Mouse (Mus musculus): ENCODE measurements around the gene Ercc5. TPM values are rescaled to one million over a fixed set of nuclear protein-coding genes. Genes with fewer than 3 reads are reported as not detected.

Gene Ercc5
- polyA plus RNA-seq, 1 experiment from 2014 or later = 4.0 TPM

DNA sequence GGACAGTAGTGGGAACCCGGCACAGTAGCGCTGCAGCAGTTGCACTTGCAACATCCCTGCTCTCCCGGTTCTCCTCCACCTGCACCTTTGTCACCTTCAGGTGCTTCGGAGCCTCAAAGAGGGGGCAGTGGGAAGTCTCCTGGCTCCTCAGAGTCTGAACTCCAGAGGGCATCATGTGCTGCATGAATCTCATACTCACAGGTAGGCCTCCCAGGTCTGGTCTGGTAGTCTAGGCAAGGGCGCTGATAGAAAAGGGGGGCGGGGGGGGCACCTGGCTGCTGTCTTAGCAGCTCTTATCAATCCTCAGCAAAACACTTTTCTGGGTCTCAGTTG is 27.5 kb upstream of the Ercc5 start:
- Histone ChIP-seq H3K9me3 (replicated peaks; ENCODE audit: control insufficient read depth, low read length) (no peaks in the 10 kb centered on the region), H3K9ac (ENCODE audit: low read depth, low read length) (peak overlapping the region; percentile 71), H3K27me3 (ENCODE audit: control insufficient read depth, insufficient read depth, low read depth, low read length) (no peaks in the 10 kb centered on the region), H3K36me3 (ENCODE audit: control insufficient read depth, insufficient read depth) (no peaks in the 10 kb centered on the region; the same call in 1 of the 2 replicates), H3K4me3 (ENCODE audit: low read depth, low read length) (peak overlapping the region; percentile 75), H3K27ac (ENCODE audit: low read length) (no peak overlapping the region), H3K4me2 (ENCODE audit: low read depth, low read length) (peak overlapping the region; percentile 84), H3K4me1 (ENCODE audit: control insufficient read depth, low read depth, low read length) (no peaks in the 10 kb centered on the region; the same call in 1 of the 2 replicates)
- 6% methylated on average over 6 of the region's 6 CpGs for WGBS (ENCODE audit: insufficient replicate concordance)
- ATAC-seq (ENCODE audit: low read depth) = no peak

DNA sequence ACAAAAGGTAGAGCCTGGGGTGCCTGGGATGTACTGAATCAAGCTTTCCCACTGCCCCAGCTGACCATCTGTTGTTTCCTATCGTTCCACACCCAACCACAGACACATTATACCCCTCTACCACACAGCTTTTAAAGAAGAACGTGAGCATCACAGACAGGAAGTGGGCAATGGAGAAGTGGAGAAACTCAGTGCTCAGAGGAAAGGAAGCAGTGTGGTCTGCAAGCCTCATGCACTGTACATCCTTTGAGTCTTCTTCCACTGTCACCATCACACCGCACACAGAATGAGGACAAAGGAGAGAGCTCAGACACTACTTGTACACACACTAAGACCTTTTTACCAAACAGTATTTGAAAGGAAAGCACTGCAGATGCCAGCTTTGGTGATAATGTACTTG is 25.3 kb upstream of the Ercc5 start:
- H3K9me3 ChIP-seq (replicated peaks; ENCODE audit: control insufficient read depth, low read length) = no peaks in the 10 kb centered on the region
- no peak overlapping the region for H3K4me2 ChIP-seq (ENCODE audit: low read depth, low read length)
- no peak overlapping the region for H3K9ac ChIP-seq (ENCODE audit: low read depth, low read length)
- no peaks in the 10 kb centered on the region for H3K36me3 ChIP-seq (ENCODE audit: control insufficient read depth, insufficient read depth)
- no peaks in the 10 kb centered on the region; the same call in 1 of the 2 replicates for H3K4me1 ChIP-seq (ENCODE audit: control insufficient read depth, low read depth, low read length)
- no peak overlapping the region for H3K27ac ChIP-seq (ENCODE audit: low read length)
- no peaks in the 10 kb centered on the region for H3K27me3 ChIP-seq (ENCODE audit: control insufficient read depth, insufficient read depth, low read depth, low read length)
- ATAC-seq (ENCODE audit: low read depth) = no peak
- 20% methylated on average over 3 of the region's 3 CpGs for WGBS (ENCODE audit: insufficient replicate concordance)
- H3K4me3 ChIP-seq (ENCODE audit: low read depth, low read length) = no peak overlapping the region

- Histone ChIP-seq H3K27ac (ENCODE audit: low read length) (no peak overlapping the region), H3K27me3 (ENCODE audit: control insufficient read depth, insufficient read depth, low read depth, low read length) (no peaks in the 10 kb centered on the region), H3K4me1 (ENCODE audit: control insufficient read depth, low read depth, low read length) (no peaks in the 10 kb centered on the region), H3K9me3 (replicated peaks; ENCODE audit: control insufficient read depth, low read length) (no peaks in the 10 kb centered on the region), H3K4me3 (ENCODE audit: low read depth, low read length) (no peak overlapping the region), H3K9ac (ENCODE audit: low read depth, low read length) (no peak overlapping the region), H3K4me2 (ENCODE audit: low read depth, low read length) (no peak overlapping the region), H3K36me3 (ENCODE audit: control insufficient read depth, insufficient read depth) (no peaks in the 10 kb centered on the region)
- no peak for ATAC-seq (ENCODE audit: low read depth)
- 70% methylated on average over 4 of the region's 4 CpGs for WGBS (ENCODE audit: insufficient replicate concordance)
Observed at GRCm38 (mm10) chr1:44125590-44125989, 22.0 kb upstream of the Ercc5 start.

DNA sequence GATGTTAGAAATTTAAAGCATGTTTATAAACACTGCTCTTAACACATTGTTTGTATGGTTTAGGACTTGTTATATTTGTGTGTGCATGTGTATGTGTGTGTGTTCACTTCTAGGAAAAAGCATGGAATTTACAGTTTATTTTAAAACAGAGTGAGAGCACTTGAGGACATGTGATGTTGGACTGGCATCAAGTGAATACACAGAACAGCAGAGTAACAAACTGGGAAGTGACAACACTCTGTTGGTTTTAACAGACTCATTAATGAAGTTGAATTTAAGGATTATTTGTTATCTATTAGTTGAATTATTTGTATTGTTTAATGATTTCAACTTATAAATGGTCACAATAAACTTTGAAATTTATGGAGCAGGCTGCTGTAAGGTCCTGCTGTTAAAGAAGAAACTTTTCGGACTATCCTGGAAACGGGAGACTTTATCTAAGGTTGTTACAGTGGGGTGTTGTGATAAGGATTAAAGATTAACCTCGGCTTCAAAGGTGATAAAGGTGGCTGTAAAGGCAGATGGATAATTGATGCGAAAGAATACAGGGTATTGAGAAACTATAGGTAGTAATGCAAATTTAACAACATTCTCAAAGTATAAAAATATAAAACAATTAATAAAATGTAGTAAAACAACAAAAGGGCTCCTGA is 17.5 kb upstream of the Ercc5 start:
- ATAC-seq (ENCODE audit: low read depth) = no peak
- Histone ChIP-seq H3K9ac (ENCODE audit: low read depth, low read length) (no peak overlapping the region), H3K4me2 (ENCODE audit: low read depth, low read length) (no peak overlapping the region), H3K27me3 (ENCODE audit: control insufficient read depth, insufficient read depth, low read depth, low read length) (no peaks in the 10 kb centered on the region), H3K4me3 (ENCODE audit: low read depth, low read length) (no peak overlapping the region), H3K36me3 (ENCODE audit: control insufficient read depth, insufficient read depth) (no peaks in the 10 kb centered on the region), H3K9me3 (replicated peaks; ENCODE audit: control insufficient read depth, low read length) (no peaks in the 10 kb centered on the region), H3K4me1 (ENCODE audit: control insufficient read depth, low read depth, low read length) (no peaks in the 10 kb centered on the region), H3K27ac (ENCODE audit: low read length) (no peak overlapping the region)
- 41% methylated on average over 4 of the region's 4 CpGs for WGBS (ENCODE audit: insufficient replicate concordance)

GRCm38 (mm10) chr1:44140232-44140631 is 7.3 kb upstream of the Ercc5 start:
- H3K4me3 ChIP-seq (ENCODE audit: low read depth, low read length) = no peak overlapping the region
- WGBS (ENCODE audit: insufficient replicate concordance) = 64% methylated on average over 4 of the region's 4 CpGs
- no peak overlapping the region for H3K4me2 ChIP-seq (ENCODE audit: low read depth, low read length)
- H3K36me3 ChIP-seq (ENCODE audit: control insufficient read depth, insufficient read depth) = no peaks in the 10 kb centered on the region
- no peak overlapping the region for H3K9ac ChIP-seq (ENCODE audit: low read depth, low read length)
- H3K9me3 ChIP-seq (replicated peaks; ENCODE audit: control insufficient read depth, low read length) = no peaks in the 10 kb centered on the region
- no peak overlapping the region for H3K27ac ChIP-seq (ENCODE audit: low read length)
- no peak for ATAC-seq (ENCODE audit: low read depth)
- H3K4me1 ChIP-seq (ENCODE audit: control insufficient read depth, low read depth, low read length) = no peaks in the 10 kb centered on the region
- H3K27me3 ChIP-seq (ENCODE audit: control insufficient read depth, insufficient read depth, low read depth, low read length) = no peaks in the 10 kb centered on the region

DNA sequence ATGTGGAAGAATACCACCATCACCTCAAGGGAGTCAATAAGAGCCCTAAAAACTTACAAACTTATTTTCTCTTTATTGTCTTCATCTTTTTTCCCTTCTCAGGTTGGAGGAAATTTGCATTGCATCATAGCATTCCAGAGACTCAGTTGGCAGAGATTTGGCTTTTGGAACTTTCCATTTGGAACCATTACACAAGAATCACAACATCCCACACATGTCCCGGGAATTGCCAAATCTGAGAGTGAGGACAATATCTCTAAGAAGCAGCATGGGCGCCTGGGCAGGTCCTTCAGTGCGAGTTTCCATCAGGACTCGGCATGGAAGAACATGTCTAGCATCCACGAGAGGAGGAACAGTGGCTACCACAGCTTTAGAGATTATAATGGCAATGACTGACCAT is 4.8 kb upstream of the Ercc5 start:
- Histone ChIP-seq H3K36me3 (ENCODE audit: control insufficient read depth, insufficient read depth) (no peaks in the 10 kb centered on the region), H3K4me1 (ENCODE audit: control insufficient read depth, low read depth, low read length) (peaks cover 5% of the 10 kb centered on the region), H3K27ac (ENCODE audit: low read length) (no peak overlapping the region), H3K27me3 (ENCODE audit: control insufficient read depth, insufficient read depth, low read depth, low read length) (no peaks in the 10 kb centered on the region), H3K9me3 (replicated peaks; ENCODE audit: control insufficient read depth, low read length) (no peaks in the 10 kb centered on the region), H3K4me2 (ENCODE audit: low read depth, low read length) (no peak overlapping the region), H3K4me3 (ENCODE audit: low read depth, low read length) (no peak overlapping the region), H3K9ac (ENCODE audit: low read depth, low read length) (no peak overlapping the region)
- ATAC-seq (ENCODE audit: low read depth) = no peak
- WGBS (ENCODE audit: insufficient replicate concordance) = 69% methylated on average over 5 of the region's 5 CpGs

- Histone ChIP-seq H3K9ac (ENCODE audit: low read depth, low read length) (peak overlapping the region; percentile 93; the same call in 1 of the 2 replicates), H3K27ac (ENCODE audit: low read length) (no peak overlapping the region), H3K9me3 (replicated peaks; ENCODE audit: control insufficient read depth, low read length) (no peaks in the 10 kb centered on the region), H3K36me3 (ENCODE audit: control insufficient read depth, insufficient read depth) (no peaks in the 10 kb centered on the region), H3K27me3 (ENCODE audit: control insufficient read depth, insufficient read depth, low read depth, low read length) (no peaks in the 10 kb centered on the region), H3K4me2 (ENCODE audit: low read depth, low read length) (peak overlapping the region; percentile 87), H3K4me3 (ENCODE audit: low read depth, low read length) (peak overlapping the region; percentile 97), H3K4me1 (ENCODE audit: control insufficient read depth, low read depth, low read length) (peaks cover 7% of the 10 kb centered on the region)
- no peak for ATAC-seq (ENCODE audit: low read depth)
- WGBS (ENCODE audit: insufficient replicate concordance) = 39% methylated on average over 6 of the region's 6 CpGs
Observed at GRCm38 (mm10) chr1:44148706-44149105, 1.2 kb downstream of the Ercc5 start.

DNA sequence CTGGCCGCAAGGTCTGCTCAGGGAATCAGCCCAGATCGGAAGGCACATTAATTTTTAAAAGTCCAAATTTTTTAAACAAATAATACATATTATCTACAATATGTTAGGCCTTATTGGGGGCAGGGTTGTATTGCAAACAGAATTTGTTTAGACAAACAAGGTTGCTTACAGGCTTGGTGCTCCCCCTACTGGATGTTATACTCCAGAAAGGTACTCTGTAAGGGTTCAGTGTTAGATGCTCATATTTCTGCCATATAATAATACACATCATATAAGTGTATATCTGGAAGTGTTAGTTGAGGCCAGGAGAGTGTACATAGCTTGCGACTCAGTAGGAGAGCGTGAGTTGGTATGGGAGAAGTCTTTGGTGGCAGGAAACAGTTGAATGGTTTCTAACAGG is 7.7 kb downstream of the Ercc5 start:
- Histone ChIP-seq H3K27ac (ENCODE audit: low read length) (no peak overlapping the region), H3K4me1 (ENCODE audit: control insufficient read depth, low read depth, low read length) (no peaks in the 10 kb centered on the region), H3K9me3 (replicated peaks; ENCODE audit: control insufficient read depth, low read length) (no peaks in the 10 kb centered on the region), H3K27me3 (ENCODE audit: control insufficient read depth, insufficient read depth, low read depth, low read length) (no peaks in the 10 kb centered on the region), H3K4me2 (ENCODE audit: low read depth, low read length) (no peak overlapping the region), H3K9ac (ENCODE audit: low read depth, low read length) (no peak overlapping the region), H3K36me3 (ENCODE audit: control insufficient read depth, insufficient read depth) (no peaks in the 10 kb centered on the region), H3K4me3 (ENCODE audit: low read depth, low read length) (no peak overlapping the region)
- ATAC-seq (ENCODE audit: low read depth) = no peak
- WGBS (ENCODE audit: insufficient replicate concordance) = 85% methylated on average over 4 of the region's 4 CpGs

GRCm38 (mm10) chr1:44158317-44158716 is 10.8 kb downstream of the Ercc5 start:
- Histone ChIP-seq H3K4me2 (ENCODE audit: low read depth, low read length) (no peak overlapping the region), H3K27ac (ENCODE audit: low read length) (no peak overlapping the region), H3K4me3 (ENCODE audit: low read depth, low read length) (no peak overlapping the region), H3K27me3 (ENCODE audit: control insufficient read depth, insufficient read depth, low read depth, low read length) (no peaks in the 10 kb centered on the region), H3K9me3 (replicated peaks; ENCODE audit: control insufficient read depth, low read length) (no peaks in the 10 kb centered on the region), H3K4me1 (ENCODE audit: control insufficient read depth, low read depth, low read length) (no peaks in the 10 kb centered on the region), H3K9ac (ENCODE audit: low read depth, low read length) (no peak overlapping the region), H3K36me3 (ENCODE audit: control insufficient read depth, insufficient read depth) (peaks cover 5% of the 10 kb centered on the region)
- WGBS (ENCODE audit: insufficient replicate concordance) = 51% methylated on average over 6 of the region's 6 CpGs
- no peak for ATAC-seq (ENCODE audit: low read depth)
